Mouse (Mus musculus) midbrain, postnatal 0 days (tissue): ENCODE data around the gene 4931428F04Rik. TPM values are rescaled to one million over a fixed set of nuclear protein-coding genes. Genes with fewer than 3 reads are reported as not detected.

Experiments
- ATAC-seq: fragments of 200-750 bp; cut with Nextera tagmentation; 2 replicates; pipeline ENCODE4 v1.8.0; 2017; ENCODE audit warnings: moderate number of reproducible peaks, mild to moderate bottlenecking, moderate TSS enrichment, moderate library complexity; ENCODE audit not compliant: low FRiP score
- DNase-seq: peaks from one replicate; pipeline ENCODE4 v3.0.0-alpha.2; 2015; ENCODE audit warnings: low spot score
- H3K27ac ChIP-seq: fragments of 300-500 bp; sonication (generic); 2 replicates; pipeline ENCODE4 v1.5.1; 2014; ENCODE audit warnings: low read depth, mild to moderate bottlenecking, low read length, mixed read lengths
- H3K27me3 ChIP-seq: fragments of 300-500 bp; sonication (generic); 2 replicates; pipeline ENCODE4 v1.6.1; 2014; ENCODE audit warnings: low read length, control low read depth, mixed read lengths; ENCODE audit not compliant: insufficient read depth
- H3K36me3 ChIP-seq: fragments of 300-500 bp; sonication (generic); 2 replicates; pipeline ENCODE4 v1.6.1; 2014; ENCODE audit warnings: low read length, control low read depth, mixed read lengths; ENCODE audit not compliant: insufficient read depth
- H3K4me1 ChIP-seq: fragments of 300-500 bp; sonication (generic); 2 replicates; pipeline ENCODE4 v1.6.1; 2014; ENCODE audit warnings: mild to moderate bottlenecking, control low read depth, antibody characterized with exemption, low read length, mixed read lengths; ENCODE audit not compliant: insufficient read depth
- H3K4me2 ChIP-seq: fragments of 300-500 bp; sonication (generic); 2 replicates; pipeline ENCODE4 v1.6.1; 2014; ENCODE audit warnings: low read depth, mild to moderate bottlenecking, low read length, mixed read lengths; ENCODE audit not compliant: poor library complexity, severe bottlenecking
- H3K4me3 ChIP-seq: fragments of 300-500 bp; sonication (generic); 2 replicates; pipeline ENCODE4 v1.5.1; 2014; ENCODE audit warnings: low read depth, mild to moderate bottlenecking, low read length, moderate library complexity
- H3K9ac ChIP-seq: fragments of 300-500 bp; sonication (generic); replicated peaks from 2 replicates; pipeline ENCODE4 v1.6.1; 2014; ENCODE audit warnings: mild to moderate bottlenecking, low read length, moderate library complexity, mixed read lengths; ENCODE audit not compliant: poor library complexity, severe bottlenecking
- H3K9me3 ChIP-seq: fragments of 300-500 bp; sonication (generic); 2 replicates; pipeline ENCODE4 v1.6.1; 2016; ENCODE audit warnings: low read length, control low read depth
- CTCF ChIP-seq: IDR thresholded peaks from 2 replicates; pipeline ENCODE4 v1.5.1; 2016; ENCODE audit warnings: antibody characterized with exemption, mild to moderate bottlenecking
- whole genome bisulfite sequencing: fragments of 180-500 bp; shearing (Covaris S2); extraction: QIAGEN DNeasy Blood & Tissue Kit; methylation state at CpG from one replicate; pipeline ENCODE4 v1.1.7; 2014; 5-methylcytosine and 5-hydroxymethylcytosine counted together
- polyA plus RNA-seq: library from polyadenylated mRNA; unstranded; fragments of >200 nt; fragmentation: Nextera tagmentation; extraction: Ambion mirVana; gene quantifications from 2 replicates; pipeline ENCODE4 v1.2.1, GENCODE M21; 2015
- total RNA-seq: library from RNA; depleted of rRNA; stranded (reverse); fragments of >200 nt; gene quantifications from 2 replicates; pipeline ENCODE4 v1.2.3, GENCODE M21; 2014

The 4931428F04Rik gene
- total and polyA plus RNA-seq, 2 experiments from 2014 or later: 63.6 to 131 TPM

DNA sequence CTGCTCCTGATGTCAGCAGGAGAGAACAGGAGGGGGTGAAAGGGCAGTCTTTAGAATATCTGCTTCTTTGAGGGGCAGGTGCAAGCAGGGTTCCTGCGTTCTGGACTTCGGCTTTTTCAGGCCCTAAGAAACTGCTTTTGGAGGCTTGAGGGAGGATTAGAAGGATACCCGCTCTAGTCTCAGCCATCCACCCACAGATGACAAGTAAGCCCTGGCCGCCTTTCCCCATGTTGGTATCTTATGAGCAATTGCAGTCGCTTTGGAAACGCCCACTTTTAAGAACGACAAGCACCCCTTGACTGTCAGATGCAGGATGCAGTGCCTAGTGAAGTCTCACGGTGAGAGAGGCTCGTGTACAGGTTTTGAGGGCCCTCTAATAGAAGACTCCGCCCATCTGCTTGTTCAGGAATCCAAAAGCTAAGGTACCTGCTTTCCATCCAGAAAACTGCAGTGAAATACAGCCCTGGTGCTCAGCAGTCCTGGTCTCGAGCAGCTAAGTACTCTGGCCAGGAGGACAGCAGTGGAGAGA lies 29.1 kb upstream of the 4931428F04Rik start:
- peaks cover 42% of the 10 kb centered on the region for H3K36me3 ChIP-seq
- no peak overlapping the region for H3K4me3 ChIP-seq
- H3K4me1 ChIP-seq: no peaks in the 10 kb centered on the region
- DNase-seq: no peak
- ATAC-seq: no peak
- no peak for TF ChIP-seq CTCF
- H3K27me3 ChIP-seq: no peaks in the 10 kb centered on the region
- no peak overlapping the region for H3K9ac ChIP-seq
- 84% methylated on average over 11 of the region's 11 CpGs for WGBS
- no peak overlapping the region for H3K27ac ChIP-seq
- H3K9me3 ChIP-seq: no peaks in the 10 kb centered on the region
- no peak overlapping the region for H3K4me2 ChIP-seq

DNA sequence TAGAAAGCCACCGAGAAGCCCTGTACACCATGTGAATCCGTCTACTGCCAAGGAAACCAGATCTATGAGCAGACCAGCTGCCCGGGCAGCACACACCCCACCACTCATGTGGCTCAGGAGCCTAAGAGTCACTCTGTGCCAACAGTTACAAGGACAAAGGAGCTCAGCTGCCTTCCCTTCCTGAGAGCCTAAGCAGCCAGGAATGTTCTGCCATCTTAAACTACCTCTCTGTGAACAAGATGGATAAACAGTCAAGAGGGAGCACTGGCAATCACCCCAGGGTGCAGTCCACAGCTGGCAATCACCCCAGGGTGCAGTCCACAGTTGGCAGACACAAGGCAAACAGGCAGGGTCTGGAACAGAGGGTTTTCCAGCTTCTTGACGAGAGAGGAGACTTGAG lies 28.3 kb upstream of the 4931428F04Rik start:
- DNase-seq: peak; percentile 24
- H3K4me2 ChIP-seq: no peak overlapping the region
- 73% methylated on average over 4 of the region's 4 CpGs for WGBS
- TF ChIP-seq CTCF: no peak
- H3K9ac ChIP-seq: no peak overlapping the region
- H3K9me3 ChIP-seq: no peaks in the 10 kb centered on the region
- H3K4me3 ChIP-seq: no peak overlapping the region
- no peaks in the 10 kb centered on the region for H3K27me3 ChIP-seq
- no peak for ATAC-seq
- peaks cover 47% of the 10 kb centered on the region for H3K36me3 ChIP-seq
- no peak overlapping the region for H3K27ac ChIP-seq
- no peaks in the 10 kb centered on the region for H3K4me1 ChIP-seq

DNA sequence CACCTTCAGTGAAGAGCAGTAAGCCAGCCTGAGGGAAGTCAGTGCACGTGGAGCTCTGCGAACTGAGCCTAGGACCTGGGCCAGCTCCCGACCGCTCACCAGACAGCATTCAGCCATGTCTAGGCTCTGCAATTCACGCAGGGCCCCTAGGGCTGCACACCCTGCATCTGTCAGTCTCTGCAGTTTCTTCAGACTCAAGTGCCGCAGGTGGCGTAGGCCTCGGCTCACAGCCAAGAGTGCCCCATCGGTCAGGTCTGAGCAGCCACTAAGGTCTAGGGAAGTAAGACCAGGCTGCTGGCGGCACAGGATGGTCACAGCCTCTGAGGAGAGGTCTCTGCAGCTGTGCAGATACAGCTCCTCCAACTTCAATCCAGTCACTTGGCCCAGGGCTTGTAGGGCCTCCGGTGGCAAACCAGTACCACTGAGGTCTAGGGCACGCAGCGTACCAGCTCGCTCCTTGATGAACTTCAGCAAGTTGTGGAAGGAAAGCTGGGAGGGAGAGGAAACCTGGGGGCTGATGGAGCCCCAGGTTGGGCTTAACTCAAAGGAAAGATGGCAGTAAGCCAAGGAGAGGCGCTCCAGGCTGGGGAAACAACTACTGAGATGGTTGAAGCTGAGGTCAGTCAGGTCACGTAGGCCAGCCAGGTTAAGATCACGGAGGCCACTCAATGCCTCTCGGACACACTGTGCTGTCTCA lies 25.6 kb upstream of the 4931428F04Rik start:
- no peaks in the 10 kb centered on the region for H3K4me1 ChIP-seq
- no peak overlapping the region for H3K4me2 ChIP-seq
- H3K9ac ChIP-seq: no peak overlapping the region
- no peaks in the 10 kb centered on the region for H3K9me3 ChIP-seq
- no peak for TF ChIP-seq CTCF
- H3K4me3 ChIP-seq: no peak overlapping the region
- 94% methylated on average over 18 of the region's 18 CpGs for WGBS
- ATAC-seq (no peak), DNase-seq (no peak)
- peaks cover 53% of the 10 kb centered on the region for H3K36me3 ChIP-seq
- no peak overlapping the region for H3K27ac ChIP-seq
- H3K27me3 ChIP-seq: no peaks in the 10 kb centered on the region

DNA sequence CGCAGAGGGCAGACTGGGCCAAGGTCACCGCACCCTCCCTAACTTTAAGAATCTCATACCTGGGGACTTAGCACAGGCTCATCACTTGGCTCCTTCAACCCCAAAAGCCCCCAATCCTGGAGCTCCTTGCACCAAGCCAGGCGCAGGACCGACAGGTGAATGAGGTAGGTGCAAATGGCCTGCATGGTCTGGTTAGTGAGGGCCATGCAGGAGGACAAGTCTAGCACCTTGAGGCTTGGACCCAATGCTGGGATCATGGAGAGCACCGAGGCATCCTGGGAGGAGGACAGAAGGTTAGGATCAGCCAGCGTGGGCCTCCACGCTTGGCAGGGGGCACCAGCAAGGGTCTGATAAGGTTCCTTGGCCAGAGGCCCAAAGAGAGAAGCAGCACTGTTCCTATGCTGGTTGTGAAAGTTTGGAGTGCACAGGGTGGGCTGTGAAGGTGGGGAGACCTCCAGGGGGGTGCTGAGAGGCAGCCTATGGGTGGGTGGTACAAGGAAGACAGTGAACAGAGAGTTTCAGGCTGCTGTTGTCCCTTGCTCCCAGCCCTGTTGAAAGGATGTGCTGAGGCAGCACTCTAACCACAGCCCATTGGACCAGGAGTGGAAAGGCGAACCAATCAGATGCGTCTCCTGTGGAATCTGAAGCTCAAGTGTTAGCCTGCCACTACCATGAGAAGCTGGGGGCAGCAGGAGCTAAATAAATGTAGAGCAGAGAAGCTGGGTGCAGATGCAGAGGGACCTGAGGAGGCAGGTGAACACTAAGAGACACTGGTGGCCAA lies 24.1 kb upstream of the 4931428F04Rik start:
- no peak overlapping the region for H3K9ac ChIP-seq
- TF ChIP-seq CTCF: no peak
- H3K4me1 ChIP-seq: no peaks in the 10 kb centered on the region
- 85% methylated on average over 9 of the region's 9 CpGs for WGBS
- no peak overlapping the region for H3K4me2 ChIP-seq
- H3K27ac ChIP-seq: no peak overlapping the region
- no peak for DNase-seq
- H3K4me3 ChIP-seq: no peak overlapping the region
- no peak for ATAC-seq
- H3K36me3 ChIP-seq: peaks cover 55% of the 10 kb centered on the region
- no peaks in the 10 kb centered on the region for H3K9me3 ChIP-seq
- no peaks in the 10 kb centered on the region for H3K27me3 ChIP-seq

DNA sequence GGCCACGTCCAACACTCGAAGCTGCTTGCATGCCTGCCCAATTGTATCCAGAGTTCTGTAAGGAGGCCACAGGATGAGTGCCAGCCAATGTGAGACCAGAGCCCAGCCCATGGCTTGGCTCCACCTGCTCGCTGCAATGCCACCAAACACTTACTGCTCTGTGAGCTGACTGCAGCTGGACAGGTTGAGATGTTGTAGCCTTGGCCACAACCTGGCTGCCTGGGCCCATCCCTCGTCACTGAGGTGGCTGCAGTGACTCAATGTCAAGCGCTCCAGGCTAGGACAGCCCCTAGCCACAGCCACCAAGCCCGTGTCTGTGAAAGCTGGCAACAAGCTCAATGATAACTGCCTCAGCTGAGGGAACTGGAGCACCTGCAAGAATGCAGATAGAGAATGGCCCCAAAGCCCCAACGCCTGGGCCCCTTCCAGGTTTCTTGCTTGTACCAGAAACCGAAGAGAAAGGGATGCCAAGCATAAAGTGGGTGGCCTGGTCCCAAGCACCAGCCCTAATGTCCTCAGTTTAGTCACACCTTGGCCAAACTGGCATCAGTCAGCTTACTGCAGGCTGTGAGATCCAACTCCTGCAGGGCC lies 23.3 kb upstream of the 4931428F04Rik start:
- TF ChIP-seq CTCF: no peak
- no peak overlapping the region for H3K9ac ChIP-seq
- H3K36me3 ChIP-seq: peaks cover 53% of the 10 kb centered on the region
- no peaks in the 10 kb centered on the region for H3K4me1 ChIP-seq
- no peaks in the 10 kb centered on the region for H3K27me3 ChIP-seq
- no peaks in the 10 kb centered on the region for H3K9me3 ChIP-seq
- H3K4me3 ChIP-seq: no peak overlapping the region
- ATAC-seq (no peak), DNase-seq (no peak)
- H3K4me2 ChIP-seq: no peak overlapping the region
- no peak overlapping the region for H3K27ac ChIP-seq
- 90% methylated on average over 8 of the region's 8 CpGs for WGBS

DNA sequence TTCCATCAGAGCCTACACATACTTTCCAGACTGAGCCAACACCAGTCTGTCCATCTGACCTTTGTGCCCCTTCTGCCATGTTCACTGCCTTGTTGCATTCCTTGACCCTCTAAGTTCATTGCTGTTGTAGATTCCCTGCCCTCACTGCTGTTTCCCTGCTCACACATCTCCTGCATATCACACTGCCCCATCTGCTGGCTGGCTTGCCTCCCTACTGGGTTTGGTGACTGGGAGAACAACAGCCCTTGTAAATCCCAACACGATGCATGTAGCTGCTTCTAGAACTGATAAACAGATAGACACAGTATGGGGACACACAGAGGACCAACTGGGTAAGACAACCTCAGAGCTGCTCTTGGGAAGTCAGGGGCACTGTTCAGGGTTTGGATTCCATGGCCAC lies 22.1 kb upstream of the 4931428F04Rik start:
- 79% methylated on average over 1 of the region's 1 CpGs for WGBS
- Histone ChIP-seq H3K4me3 (no peak overlapping the region), H3K9me3 (no peaks in the 10 kb centered on the region), H3K9ac (no peak overlapping the region), H3K4me1 (no peaks in the 10 kb centered on the region), H3K27ac (no peak overlapping the region), H3K4me2 (no peak overlapping the region), H3K27me3 (no peaks in the 10 kb centered on the region), H3K36me3 (peaks cover 59% of the 10 kb centered on the region)
- ATAC-seq: no peak
- peak; percentile 37 for TF ChIP-seq CTCF
- no peak for DNase-seq
